Mouse (Mus musculus) CD4-positive naive resting alpha-beta T cell, adult 57 days (primary cell): ENCODE results near the gene Eif4e. TPM values are rescaled to one million over a fixed set of nuclear protein-coding genes. Genes with fewer than 3 reads are reported as not detected.

Source experiments
- total RNA-seq: library from RNA; stranded (reverse); gene quantifications from one replicate; pipeline ENCODE4 v1.2.4, GENCODE M21; 2023

Eif4e gene
- total RNA-seq, result 66.6 TPM

DNA sequence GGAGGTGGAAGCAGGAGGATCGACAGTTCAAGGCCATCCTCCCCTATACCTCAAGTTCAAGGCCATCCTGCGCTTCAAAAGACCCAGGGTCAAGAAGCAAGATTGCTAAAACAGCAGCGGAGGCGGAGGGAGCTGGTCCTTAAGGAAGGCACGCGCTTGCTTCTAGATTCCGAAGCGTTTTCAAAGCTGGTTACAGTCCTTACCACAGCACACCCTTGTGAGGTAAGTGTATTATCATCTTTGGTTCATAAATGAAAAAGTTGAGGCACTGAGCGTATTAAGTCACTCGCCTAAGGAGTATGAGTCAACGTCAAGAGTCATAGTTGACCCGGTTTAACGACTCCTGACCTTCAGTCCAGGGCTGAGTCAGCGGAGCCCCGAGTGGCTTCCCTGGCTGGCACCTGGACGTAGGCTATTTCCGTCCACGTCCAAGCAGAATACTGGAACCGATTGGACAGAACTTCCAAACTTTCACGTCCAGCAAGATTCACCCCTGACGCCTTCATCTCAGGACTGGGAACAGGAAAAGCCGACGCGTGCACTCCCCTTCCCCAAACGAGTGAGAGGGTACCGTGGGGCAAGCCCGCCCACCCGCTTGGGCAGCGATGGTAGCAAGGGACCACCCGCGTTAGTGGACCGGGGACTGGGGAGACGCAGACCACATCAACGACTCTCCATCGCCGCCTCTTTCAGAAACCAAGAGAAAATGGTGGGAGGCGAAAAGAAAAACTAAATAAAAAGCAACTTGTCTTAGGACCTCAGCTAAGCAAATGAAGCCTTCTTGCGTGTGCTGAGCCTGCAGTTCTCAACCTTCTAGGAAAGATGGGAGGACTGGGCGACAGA lies at the start of gene Eif4e:
Eif4e (plus strand) TSS at position 107 of the 843 bp plus-strand sequence.

DNA sequence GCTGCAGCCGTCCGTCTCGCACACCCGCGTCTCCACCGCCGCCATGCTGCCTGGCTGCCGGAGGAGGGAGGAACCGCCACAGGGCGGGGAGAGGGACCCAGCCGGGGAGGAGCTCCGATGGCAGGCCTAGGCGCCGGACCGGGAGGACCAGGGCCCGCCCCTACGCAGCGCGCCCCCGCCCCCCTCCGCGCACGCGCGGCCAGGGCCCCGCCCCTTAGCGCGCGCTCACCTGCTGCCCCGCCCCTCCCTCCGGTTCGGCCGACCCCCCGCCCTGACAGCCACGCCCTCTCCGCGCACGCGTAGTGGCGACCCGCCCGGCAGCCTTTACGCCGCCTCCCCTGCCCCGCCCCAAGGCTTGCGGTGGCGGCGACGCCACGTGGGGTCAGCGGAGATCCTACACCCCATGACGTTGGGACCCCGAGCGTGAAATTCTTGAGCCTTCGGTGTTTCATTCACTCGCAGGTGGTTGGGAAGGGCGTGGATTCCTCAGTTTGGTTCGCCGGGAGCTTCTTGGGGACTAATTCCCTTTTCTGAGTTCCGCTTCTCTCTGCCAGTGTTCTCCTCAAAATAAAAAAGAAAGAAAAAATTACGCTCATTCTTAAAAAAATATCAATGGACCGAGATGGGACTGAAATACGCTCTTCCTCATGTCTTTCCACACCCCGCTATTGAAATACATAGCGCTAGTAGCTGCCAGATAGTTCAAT lies 36.5 kb upstream of the Eif4e start, which contains the start of gene Metap1:
Metap1 (minus strand) TSS at position 189 of the 707 bp plus-strand sequence.

Other genes starting within 250 kb of the Eif4e start
- not detected for gene Adh6a, start 212.9 kb upstream of the Eif4e start, total RNA-seq
- not detected for gene Adh6b, start 184.4 kb upstream of the Eif4e start, total RNA-seq
- not detected for gene Adh4, start 110.7 kb upstream of the Eif4e start, total RNA-seq
- gene Adh5, start 83.1 kb upstream of the Eif4e start, total RNA-seq, result 78.9 TPM
- gene Metap1, start 36.7 kb upstream of the Eif4e start, total RNA-seq, result 47.0 TPM
- gene Tspan5, start 216.0 kb downstream of the Eif4e start, total RNA-seq, result 11.6 TPM